Mouse (Mus musculus) testis, adult 2 months (tissue): Measurements from ENCODE around the gene Fam83e. TPM values are rescaled to one million over a fixed set of nuclear protein-coding genes. Genes with fewer than 3 reads are reported as not detected.

Source experiments
- H3K27ac ChIP-seq: fragments of 200-500 bp; 2 replicates; pipeline ENCODE4 v1.5.1; 2012; ENCODE audit warnings: low read depth, low read length; ENCODE audit not compliant: control insufficient read depth, insufficient read depth
- H3K27me3 ChIP-seq: fragments of 200-500 bp; 2 replicates; pipeline ENCODE4 v1.6.1; 2012; ENCODE audit warnings: mild to moderate bottlenecking, low read length, moderate library complexity; ENCODE audit not compliant: control insufficient read depth, insufficient read depth
- H3K36me3 ChIP-seq: fragments of 200-500 bp; 2 replicates; pipeline ENCODE4 v1.6.1; 2012; ENCODE audit warnings: mild to moderate bottlenecking, low read length; ENCODE audit not compliant: control insufficient read depth, insufficient read depth
- H3K4me1 ChIP-seq: fragments of 200-500 bp; 2 replicates; pipeline ENCODE4 v1.6.1; 2012; ENCODE audit warnings: low read length; ENCODE audit not compliant: control insufficient read depth, insufficient read depth
- H3K4me3 ChIP-seq: fragments of 200-500 bp; 2 replicates; pipeline ENCODE4 v1.5.1; 2012; ENCODE audit warnings: low read depth, mild to moderate bottlenecking, low read length, moderate library complexity, mixed read lengths; ENCODE audit not compliant: control insufficient read depth
- CTCF ChIP-seq: fragments of 200-500 bp; IDR thresholded peaks from 2 replicates; pipeline ENCODE4 v1.5.1; 2012; ENCODE audit warnings: low read depth, mild to moderate bottlenecking, inconsistent platforms, low read length, moderate library complexity; ENCODE audit not compliant: control insufficient read depth, insufficient read depth, insufficient replicate concordance
- POLR2A ChIP-seq: fragments of 200-500 bp; IDR thresholded peaks from 2 replicates; pipeline ENCODE4 v1.6.1; 2012; ENCODE audit warnings: low read depth, mild to moderate bottlenecking, inconsistent platforms, low read length, moderate library complexity; ENCODE audit not compliant: control insufficient read depth
- polyA plus RNA-seq: library from polyadenylated mRNA; depleted of rRNA; stranded (reverse); fragments of >200 nt; gene quantifications from 2 replicates; pipeline ENCODE4 v1.2.3, GENCODE M21; 2012; rRNA removed

Gene Fam83e
- polyA plus RNA-seq, 1 experiment, result 145 TPM

- H3K4me1 ChIP-seq, result peaks cover 3% of the 10 kb centered on the region
- H3K27ac ChIP-seq, result no peak overlapping the region
- TF ChIP-seq CTCF, result no peak
- no peak for TF ChIP-seq POLR2A
- H3K27me3 ChIP-seq, result no peaks in the 10 kb centered on the region
- no peak overlapping the region for H3K4me3 ChIP-seq
- no peaks in the 10 kb centered on the region for H3K36me3 ChIP-seq
These were observed 39.1 kb downstream of the Fam83e start for GRCm38 (mm10) chr7:45760151-45760550.

- TF ChIP-seq CTCF, result no peak
- Histone ChIP-seq H3K4me3 (no peak overlapping the region), H3K27me3 (no peaks in the 10 kb centered on the region), H3K36me3 (no peaks in the 10 kb centered on the region), H3K4me1 (no peaks in the 10 kb centered on the region; the same call in none of the 2 replicates), H3K27ac (no peak overlapping the region)
These were observed 45.0 kb downstream of the Fam83e start for GRCm38 (mm10) chr7:45765995-45766394.

- TF ChIP-seq CTCF (no peak), POLR2A (no peak)
- no peak overlapping the region for H3K4me3 ChIP-seq
- no peaks in the 10 kb centered on the region; the same call in none of the 2 replicates for H3K4me1 ChIP-seq
- no peaks in the 10 kb centered on the region for H3K36me3 ChIP-seq
- H3K27me3 ChIP-seq, result no peaks in the 10 kb centered on the region
- H3K27ac ChIP-seq, result no peak overlapping the region
These were observed 45.8 kb downstream of the Fam83e start for GRCm38 (mm10) chr7:45766764-45767163.

- H3K4me3 ChIP-seq, result no peak overlapping the region
- H3K27ac ChIP-seq, result no peak overlapping the region
- no peaks in the 10 kb centered on the region for H3K36me3 ChIP-seq
- no peaks in the 10 kb centered on the region for H3K27me3 ChIP-seq
- H3K4me1 ChIP-seq, result no peaks in the 10 kb centered on the region; the same call in none of the 2 replicates
- TF ChIP-seq POLR2A (no peak), CTCF (no peak)
These were observed 46.5 kb downstream of the Fam83e start for GRCm38 (mm10) chr7:45767500-45767899.

GRCm38 (mm10) chr7:45770427-45771082 lies 49.5 kb downstream of the Fam83e start:
- no peaks in the 10 kb centered on the region for H3K36me3 ChIP-seq
- no peaks in the 10 kb centered on the region for H3K27me3 ChIP-seq
- H3K4me1 ChIP-seq, result no peaks in the 10 kb centered on the region; the same call in 1 of the 2 replicates
- no peak overlapping the region for H3K4me3 ChIP-seq
- H3K27ac ChIP-seq, result no peak overlapping the region
- TF ChIP-seq CTCF (no peak), POLR2A (no peak)

GRCm38 (mm10) chr7:45771101-45771500 lies 50.1 kb downstream of the Fam83e start:
- no peak for TF ChIP-seq POLR2A
- no peak for TF ChIP-seq CTCF
- H3K4me1 ChIP-seq, result no peaks in the 10 kb centered on the region
- H3K4me3 ChIP-seq, result no peak overlapping the region
- H3K27ac ChIP-seq, result no peak overlapping the region
- H3K27me3 ChIP-seq, result no peaks in the 10 kb centered on the region
- no peaks in the 10 kb centered on the region for H3K36me3 ChIP-seq

- Histone ChIP-seq H3K4me1 (peaks cover 6% of the 10 kb centered on the region), H3K27ac (no peak overlapping the region), H3K36me3 (no peaks in the 10 kb centered on the region), H3K4me3 (no peak overlapping the region), H3K27me3 (no peaks in the 10 kb centered on the region)
- TF ChIP-seq CTCF (no peak), POLR2A (no peak)
These were observed 54.2 kb downstream of the Fam83e start for GRCm38 (mm10) chr7:45775237-45775636.

Other genes with a start within 250 kb of the Fam83e start
- 879 and 1,010 TPM in 2 replicates for gene Tulp2, start 239.3 kb upstream of the Fam83e start, polyA plus RNA-seq
- gene Gm45808, start 234.4 kb upstream of the Fam83e start, polyA plus RNA-seq, result 0.81 TPM in 1 of 2 replicates, not detected in the other
- gene Dhdh, start 232.4 kb upstream of the Fam83e start, polyA plus RNA-seq, result 3.0 and 3.4 TPM in 2 replicates
- gene Nucb1, start 210.8 kb upstream of the Fam83e start, polyA plus RNA-seq, result 76.4 and 93.9 TPM in 2 replicates
- gene Ppp1r15a, start 194.9 kb upstream of the Fam83e start, polyA plus RNA-seq, result 5.9 and 8.5 TPM in 2 replicates
- 12.6 and 12.9 TPM in 2 replicates for gene Plekha4, start 194.9 kb upstream of the Fam83e start, polyA plus RNA-seq
- gene Hsd17b14, start 166.3 kb upstream of the Fam83e start, polyA plus RNA-seq, result 0.37 and 0.45 TPM in 2 replicates
- gene Bcat2, start 151.1 kb upstream of the Fam83e start, polyA plus RNA-seq, result 39.9 and 44.3 TPM in 2 replicates
- 3.6 and 3.7 TPM in 2 replicates for gene Fgf21, start 105.7 kb upstream of the Fam83e start, polyA plus RNA-seq
- gene Fut1, start 103.9 kb upstream of the Fam83e start, polyA plus RNA-seq, result 0.08 and 0.21 TPM in 2 replicates
- gene Izumo1, start 99.4 kb upstream of the Fam83e start, polyA plus RNA-seq, result 77.5 and 95.6 TPM in 2 replicates
- gene Rasip1, start 93.7 kb upstream of the Fam83e start, polyA plus RNA-seq, result 5.1 and 5.4 TPM in 2 replicates
- gene Mamstr, start 81.2 kb upstream of the Fam83e start, polyA plus RNA-seq, result 0.74 and 1.3 TPM in 2 replicates
- gene Fut2, start 54.8 kb upstream of the Fam83e start, polyA plus RNA-seq, result 0.37 and 0.42 TPM in 2 replicates
- 6.5 and 10.8 TPM in 2 replicates for gene Ntn5, start 37.2 kb upstream of the Fam83e start, polyA plus RNA-seq
- 61.0 and 71.6 TPM in 2 replicates for gene Sec1, start 26.8 kb upstream of the Fam83e start, polyA plus RNA-seq
- gene Car11, start 21.4 kb upstream of the Fam83e start, polyA plus RNA-seq, result 2.3 and 3.3 TPM in 2 replicates
- 11.2 and 12.9 TPM in 2 replicates for gene Dbp, start 16.1 kb upstream of the Fam83e start, polyA plus RNA-seq
- 517 and 652 TPM in 2 replicates for gene Rpl18, start 5.8 kb upstream of the Fam83e start, polyA plus RNA-seq
- gene Sphk2, start 3.2 kb upstream of the Fam83e start, polyA plus RNA-seq, result 33.4 and 34.6 TPM in 2 replicates
- 589 and 614 TPM in 2 replicates for gene Spaca4, start 4.6 kb downstream of the Fam83e start, polyA plus RNA-seq
- gene Lmtk3, start 62.5 kb downstream of the Fam83e start, polyA plus RNA-seq, result 23.1 and 26.1 TPM in 2 replicates
- 8.8 and 9.5 TPM in 2 replicates for gene Sult2b1, start 63.5 kb downstream of the Fam83e start, polyA plus RNA-seq
- 149 and 166 TPM in 2 replicates for gene Cyth2, start 93.4 kb downstream of the Fam83e start, polyA plus RNA-seq
- gene Kcnj14, start 103.6 kb downstream of the Fam83e start, polyA plus RNA-seq, result 0.06 and 0.11 TPM in 2 replicates
- 11.2 and 12.1 TPM in 2 replicates for gene Grwd1, start 109.7 kb downstream of the Fam83e start, polyA plus RNA-seq
- gene Kdelr1, start 151.6 kb downstream of the Fam83e start, polyA plus RNA-seq, result 67.4 and 82.4 TPM in 2 replicates
- gene Grin2d, start 157.2 kb downstream of the Fam83e start, polyA plus RNA-seq, result 21.1 and 22.3 TPM in 2 replicates
- 758 and 764 TPM in 2 replicates for gene Syngr4, start 175.5 kb downstream of the Fam83e start, polyA plus RNA-seq
- 8.1 and 8.8 TPM in 2 replicates for gene Tmem143, start 175.7 kb downstream of the Fam83e start, polyA plus RNA-seq
- gene Emp3, start 200.2 kb downstream of the Fam83e start, polyA plus RNA-seq, result 80.7 and 85.0 TPM in 2 replicates
- gene Ccdc114, start 202.9 kb downstream of the Fam83e start, polyA plus RNA-seq, result 19.7 and 26.2 TPM in 2 replicates